Mouse (Mus musculus): ENCODE measurements at regions not wholly inside any gene's neighbourhood (a gene's known extent, or its start where the extent isn't known, plus 50 kb on each side); places are given as distances from the start of the nearest gene placed in this dataset.

- no peak for TF ChIP-seq CHD2 (IDR thresholded peaks at IDR 0.05; ENCODE audit: low read depth, low read length)
- TF ChIP-seq HCFC1 (IDR thresholded peaks at IDR 0.05; ENCODE audit: borderline replicate concordance, insufficient read depth, low read length), result no peak
Observed at GRCm38 (mm10) chr14:62035416-62035815, 257.0 kb upstream of the Rnaseh2b start.

All from ES-E14 (cell line).